Mouse (Mus musculus) heart, postnatal 10 days (tissue): Measurements from ENCODE around the gene Hmx1. TPM values are rescaled to one million over a fixed set of nuclear protein-coding genes. Genes with fewer than 3 reads are reported as not detected.

Experiments
- total RNA-seq, 2 experiments: library from RNA; stranded (reverse); gene quantifications; 2 replicates each; pipeline ENCODE4 v1.2.3; 2021

Gene Hmx1
- total RNA-seq, 2 experiments from 2014 or later, result not detected

Other genes with a start within 250 kb of the Hmx1 start
- under 1 TPM; 0.30 to 0.43 TPM for gene Adra2c, start 110.8 kb upstream of the Hmx1 start, total RNA-seq
- gene Cpz, start 136.6 kb downstream of the Hmx1 start, total RNA-seq, result 1 to 10 TPM; 6.7 to 7.0 TPM
- gene Trmt44, start 186.0 kb downstream of the Hmx1 start, total RNA-seq, result 1 to 10 TPM; 3.4 TPM
- gene Acox3, start 193.9 kb downstream of the Hmx1 start, total RNA-seq, result 10 to 100 TPM; 27.6 to 29.8 TPM